Comparison of ENCODE assay signal across 11 mouse cellular contexts in genomic region chr8:122745022-122745749, GRCm38 (mm10). TPM values are rescaled to one million over a fixed set of nuclear protein-coding genes. Genes with fewer than 3 reads are reported as not detected.
DNase-seq lines count a peak whose midpoint lies in the region; ATAC-seq lines count a peak whose summit lies in the region.
"Had no signal": no experiment of that assay in that cellular context is flagged by ENCODE, and none has a peak within 500 bp of the region (broad histone marks: within the 10 kb centered on the region; RNA-seq: fewer than 3 reads in every experiment).

No protein-coding gene starts in this region.

- H3K36me3 ChIP-seq in forebrain, embryonic 16.5 days (ENCODE audit: control insufficient read depth, insufficient read depth), result no peaks in the 10 kb centered on the region
- no peaks in the 10 kb centered on the region for H3K36me3 ChIP-seq in midbrain, embryonic 10.5 days

- H3K27ac ChIP-seq in forebrain, embryonic 16.5 days (ENCODE audit: low read length), result peak overlapping the region; percentile 96
- H3K27ac ChIP-seq in midbrain, embryonic 10.5 days (replicated peaks), result peak overlapping the region; percentile 78

- peak overlapping the region; percentile 47 for H3K9ac ChIP-seq in forebrain, embryonic 16.5 days (replicated peaks; ENCODE audit: low read depth, low read length)

- H3K27me3 ChIP-seq in forebrain, embryonic 16.5 days (replicated peaks; ENCODE audit: control insufficient read depth, insufficient read depth, low read length), result no peaks in the 10 kb centered on the region
- peaks cover 66% of the 10 kb centered on the region for H3K27me3 ChIP-seq in midbrain, embryonic 10.5 days (ENCODE audit: low read depth, poor library complexity, severe bottlenecking)

- ATAC-seq in forebrain, embryonic 16.5 days, result peak; percentile 24
- ATAC-seq: activated CD4-positive, CD25-positive, alpha-beta regulatory T cell, adult 4 months had no signal

- peak overlapping the region; percentile 37 for H3K4me2 ChIP-seq in forebrain, embryonic 16.5 days (ENCODE audit: low read length)

- H3K4me1 ChIP-seq in forebrain, embryonic 16.5 days (replicated peaks; ENCODE audit: control insufficient read depth, insufficient read depth, low read length), result peaks cover 78% of the 10 kb centered on the region
- peaks cover 54% of the 10 kb centered on the region for H3K4me1 ChIP-seq in midbrain, embryonic 10.5 days

- no peaks in the 10 kb centered on the region for H3K9me3 ChIP-seq in forebrain, embryonic 16.5 days (ENCODE audit: control insufficient read depth, low read length)
- H3K9me3 ChIP-seq in midbrain, embryonic 10.5 days (replicated peaks), result no peaks in the 10 kb centered on the region

- peak overlapping the region; percentile 7 for H3K4me3 ChIP-seq in forebrain, embryonic 16.5 days (replicated peaks; ENCODE audit: low read length)
- peak overlapping the region; percentile 7; the same call in 1 of the 2 replicates for H3K4me3 ChIP-seq in midbrain, embryonic 10.5 days

- WGBS in forebrain, embryonic 16.5 days, result 8% methylated on average over 17 of the region's 17 CpGs
- 37% methylated on average over 17 of the region's 17 CpGs for WGBS in midbrain, embryonic 10.5 days

- DNase-seq in MN1 (ENCODE audit: low spot score), result peak; percentile 42
- DNase-seq in cerebellum, postnatal 14 days, result peak; percentile 83 to 90
- peak; percentile 21 for DNase-seq in midbrain, embryonic 10.5 days (ENCODE audit: low spot score)
- no peak for DNase-seq in lung, adult 18-20 months
- DNase-seq in lung, postnatal 36 days, result no peak
- no peak for DNase-seq in left cerebral cortex, adult 8-10 months (ENCODE audit: low spot score in 2 of 2)
- no peak for DNase-seq in lung, postnatal 14 days
- DNase-seq: heart, adult 18-20 months; kidney, adult 18-20 months had no signal

RNA-seq across cellular contexts. Expression of gene Acsf3, which starts 30.1 kb away (rescaled TPM):
- polyA plus RNA-seq in forebrain, embryonic 16.5 days (2015; fragmentation: Nextera tagmentation; extraction: Ambion mirVana), result 13.6 and 15.9 TPM in 2 replicates
- 17.8 and 18.6 TPM in 2 replicates for polyA plus RNA-seq in midbrain, embryonic 10.5 days (2016; fragmentation: Nextera tagmentation; extraction: Ambion mirVana)
- 10 to 100 TPM; 22.7 to 28.2 (median 26.1) TPM for total RNA-seq in left cerebral cortex, adult 8-10 months (2022)

RNA-seq across cellular contexts. Expression of gene Cbfa2t3, which starts 46.3 kb away (rescaled TPM):
- polyA plus RNA-seq in forebrain, embryonic 16.5 days (2015; fragmentation: Nextera tagmentation; extraction: Ambion mirVana), result 11.6 and 13.8 TPM in 2 replicates
- polyA plus RNA-seq in midbrain, embryonic 10.5 days (2016; fragmentation: Nextera tagmentation; extraction: Ambion mirVana), result 1.9 and 3.4 TPM in 2 replicates
- 10 to 100 TPM; 21.6 to 26.5 (median 24.1) TPM for total RNA-seq in left cerebral cortex, adult 8-10 months (2022)

Comparison
In these comparisons a context has a peak if more than half of its experiments do, and no peak if none do; other contexts are left out.
1. DNase-seq: peak in MN1 (single experiment), cerebellum, postnatal 14 days (2 of 2) and midbrain, embryonic 10.5 days (single experiment); none in lung, adult 18-20 months (0 of 2), lung, postnatal 36 days (single experiment), left cerebral cortex, adult 8-10 months (0 of 2) and lung, postnatal 14 days (single experiment).